Mouse (Mus musculus) heart, postnatal 0 days (tissue): Measurements from ENCODE around the gene Ttn.

Experiments used
- CTCF ChIP-seq: IDR thresholded peaks from 2 replicates; pipeline ENCODE4 v1.5.1; 2016; ENCODE audit warnings: antibody characterized with exemption, control low read depth, low read depth
- EP300 ChIP-seq: IDR thresholded peaks from 2 replicates; pipeline ENCODE4 v1.6.1; 2016; ENCODE audit warnings: antibody characterized with exemption, low read depth

DNA sequence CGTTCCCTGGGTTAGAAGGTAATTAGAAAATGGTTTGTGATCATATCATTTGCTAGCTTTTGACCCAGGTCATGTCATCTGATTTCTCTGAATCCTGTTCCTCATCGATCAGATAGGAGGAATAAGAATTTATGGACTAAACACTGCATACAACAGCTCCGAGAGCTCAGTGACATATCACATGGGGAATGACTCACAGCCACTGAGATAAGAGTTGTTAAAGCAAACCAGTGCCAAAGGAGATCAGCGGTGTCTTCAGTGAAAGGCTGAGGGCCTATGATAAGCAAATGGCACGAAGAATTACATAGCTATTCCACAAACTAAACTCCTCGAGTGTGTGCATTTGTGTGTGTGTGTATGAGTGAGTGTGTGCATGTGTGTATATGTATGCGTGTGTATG is 54.0 kb downstream of the Ttn start:
- TF ChIP-seq CTCF (no peak), EP300 (no peak)
